Mouse (Mus musculus): ENCODE measurements around the gene Srgap2. TPM values are rescaled to one million over a fixed set of nuclear protein-coding genes. Genes with fewer than 3 reads are reported as not detected.
"Not testable (repeated sequence)": the region's sequence is repeated elsewhere in the genome, so short reads cannot be mapped to it uniquely, and the experiment has no call there.

The Srgap2 gene
- polyA plus RNA-seq, 1 experiment, result 6.0 TPM

DNA sequence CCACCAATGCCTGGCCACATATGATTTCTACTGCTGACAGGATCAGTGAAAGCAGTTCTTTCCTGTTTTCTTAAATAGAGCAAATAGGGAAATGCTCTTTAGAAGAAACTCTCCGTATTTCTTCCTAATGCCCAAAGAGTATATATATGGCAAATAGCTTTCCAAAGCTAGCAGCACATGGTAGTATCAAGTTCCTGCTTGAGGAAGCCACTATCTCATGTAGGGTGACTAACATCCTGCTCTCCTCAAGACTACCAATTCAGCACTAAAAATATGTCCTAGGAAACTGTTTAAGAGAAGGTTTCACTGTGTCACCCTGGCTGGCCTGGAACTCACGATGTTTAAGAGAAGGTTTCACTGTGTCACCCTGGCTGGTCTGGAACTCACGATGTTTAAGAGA is 166.4 kb downstream of the Srgap2 start:
- no peak for DNase-seq (ENCODE audit: low read depth, low spot score)
- WGBS, result 91% methylated on average over 3 of the region's 3 CpGs

- no peak for DNase-seq (ENCODE audit: low read depth, low spot score)
- 100% methylated on average over 1 of the region's 1 CpGs for WGBS
Observed at GRCm38 (mm10) chr1:131359609-131360008, 167.5 kb downstream of the Srgap2 start.

- DNase-seq (ENCODE audit: low read depth, low spot score), result no peak
- WGBS, result 87% methylated on average over 1 of the region's 1 CpGs
Observed at GRCm38 (mm10) chr1:131357213-131357612, 169.9 kb downstream of the Srgap2 start.

DNA sequence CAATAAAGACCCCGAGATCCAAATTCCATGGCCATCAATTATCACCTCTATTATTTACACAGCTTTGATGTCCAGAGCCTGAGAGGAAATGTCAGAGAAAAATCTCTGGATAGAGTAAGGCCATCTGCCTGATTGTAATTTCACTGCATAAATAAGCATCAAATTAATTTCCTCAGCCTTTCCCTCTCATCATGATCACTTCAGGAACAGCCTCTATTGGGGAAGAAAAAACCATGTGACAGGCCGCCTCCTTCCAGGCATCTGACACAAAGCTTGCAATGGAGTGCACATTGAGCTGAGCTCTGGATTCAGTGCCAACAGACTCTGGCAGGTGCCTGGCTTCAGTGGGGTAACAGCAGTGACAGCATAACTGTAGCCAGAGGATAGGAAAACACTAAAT is 175.7 kb downstream of the Srgap2 start:
- DNase-seq (ENCODE audit: low read depth, low spot score), result no peak
- 69% methylated on average over 2 of the region's 2 CpGs for WGBS

DNA sequence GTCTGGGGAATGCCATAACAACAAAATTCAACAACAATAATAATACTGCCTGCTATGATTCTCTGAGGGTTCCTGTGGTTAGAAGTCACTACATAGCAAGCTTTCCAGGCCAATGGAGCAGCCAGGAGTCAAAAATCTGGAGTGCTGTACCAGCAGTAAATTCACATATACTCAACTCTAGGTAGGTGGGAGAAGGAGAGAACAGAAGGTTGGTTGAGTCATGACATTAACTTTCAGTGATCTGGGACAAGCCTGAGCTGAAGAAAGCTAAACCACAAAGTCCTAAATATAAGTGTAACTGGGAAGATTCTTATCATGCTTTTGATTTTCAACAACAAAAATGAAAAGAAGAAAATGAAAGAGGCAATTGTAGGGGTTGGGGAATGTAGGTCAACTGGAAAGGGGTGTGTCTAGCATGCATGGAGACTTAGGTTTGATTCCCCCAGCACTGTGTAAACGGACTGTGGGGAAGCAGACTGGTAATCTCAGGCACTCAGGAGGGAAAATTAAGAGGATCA is 177.1 kb downstream of the Srgap2 start:
- DNase-seq (ENCODE audit: low read depth, low spot score), result no peak

DNA sequence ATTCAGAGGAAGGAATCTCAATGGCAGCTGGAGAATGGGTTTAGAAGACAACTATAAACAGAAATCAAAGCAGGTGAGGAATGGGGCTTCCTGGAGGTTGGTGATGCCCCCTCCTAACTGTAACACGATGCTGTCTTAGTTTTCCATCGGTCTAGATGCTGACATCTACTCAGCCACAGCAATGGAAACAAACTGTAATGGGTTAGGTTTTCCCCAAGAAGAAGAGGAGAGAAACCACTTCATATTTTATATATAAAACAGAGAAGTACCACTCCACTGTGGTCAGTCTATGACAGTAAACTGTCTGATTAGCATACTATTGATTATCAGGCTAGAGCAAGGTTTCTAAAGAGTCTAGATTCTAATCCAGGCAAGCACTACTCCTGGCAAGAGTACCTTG is 179.4 kb downstream of the Srgap2 start:
- DNase-seq (ENCODE audit: low read depth, low spot score), result no peak
- 79% methylated on average over 2 of the region's 2 CpGs for WGBS

More for the DNA sequence above, 177.1 kb downstream of the Srgap2 start:
- 61% methylated on average over 1 of the region's 1 CpGs for WGBS

GRCm38 (mm10) chr1:131346916-131347555 is 180.1 kb downstream of the Srgap2 start:
- WGBS, result 59% methylated on average over 1 of the region's 1 CpGs
- no peak for DNase-seq (ENCODE audit: low read depth, low spot score)

GRCm38 (mm10) chr1:131345422-131346419 is 181.4 kb downstream of the Srgap2 start:
- WGBS, result 78% methylated on average over 5 of the region's 5 CpGs
- DNase-seq (ENCODE audit: low read depth, low spot score), result no peak

- 69% methylated on average over 2 of the region's 2 CpGs for WGBS
- DNase-seq (ENCODE audit: low read depth, low spot score), result no peak
Observed at GRCm38 (mm10) chr1:131344691-131345090, 182.5 kb downstream of the Srgap2 start.

DNA sequence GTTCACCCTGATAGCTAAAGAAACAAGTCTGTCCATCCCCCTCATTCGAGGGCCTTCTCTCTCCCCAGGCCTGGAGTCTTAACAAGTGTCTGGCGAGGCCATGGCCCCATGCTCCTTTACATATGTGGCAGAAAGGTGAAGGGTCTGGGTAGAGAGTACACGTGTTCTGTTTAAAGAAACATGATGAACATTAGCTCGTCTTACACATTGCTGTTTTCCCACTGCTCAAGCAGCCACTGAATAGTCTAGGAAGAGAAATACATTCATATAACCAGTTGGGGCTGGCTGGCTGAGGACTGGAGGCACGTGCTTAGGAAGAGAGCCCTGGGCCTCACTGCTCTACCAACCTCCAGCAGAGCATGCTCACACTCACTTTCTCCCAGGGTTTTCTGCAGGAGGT is 191.1 kb downstream of the Srgap2 start:
- no peak for DNase-seq (ENCODE audit: low read depth, low spot score)
- 81% methylated on average over 5 of the region's 5 CpGs for WGBS

DNA sequence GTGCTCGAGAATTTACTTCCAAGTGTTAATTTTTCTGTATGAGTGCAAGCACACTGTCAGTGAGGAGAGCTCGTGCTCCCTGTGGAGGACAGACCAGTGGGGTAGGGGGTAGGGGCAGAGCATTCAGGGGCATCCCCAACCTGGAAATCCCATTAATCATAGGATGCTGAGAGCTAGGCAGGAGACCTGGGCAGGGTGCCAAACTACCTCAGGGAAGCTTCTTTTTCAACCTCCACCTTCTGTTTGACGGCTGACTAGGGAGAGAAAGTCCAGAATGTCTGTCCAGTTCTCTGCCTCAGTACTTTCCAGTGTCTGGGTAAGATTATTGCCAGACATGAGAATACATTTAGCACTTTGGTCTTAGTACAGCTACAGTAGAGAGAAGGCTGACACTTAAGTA is 191.5 kb downstream of the Srgap2 start:
- 74% methylated on average over 3 of the region's 3 CpGs for WGBS
- DNase-seq (ENCODE audit: low read depth, low spot score), result no peak

DNA sequence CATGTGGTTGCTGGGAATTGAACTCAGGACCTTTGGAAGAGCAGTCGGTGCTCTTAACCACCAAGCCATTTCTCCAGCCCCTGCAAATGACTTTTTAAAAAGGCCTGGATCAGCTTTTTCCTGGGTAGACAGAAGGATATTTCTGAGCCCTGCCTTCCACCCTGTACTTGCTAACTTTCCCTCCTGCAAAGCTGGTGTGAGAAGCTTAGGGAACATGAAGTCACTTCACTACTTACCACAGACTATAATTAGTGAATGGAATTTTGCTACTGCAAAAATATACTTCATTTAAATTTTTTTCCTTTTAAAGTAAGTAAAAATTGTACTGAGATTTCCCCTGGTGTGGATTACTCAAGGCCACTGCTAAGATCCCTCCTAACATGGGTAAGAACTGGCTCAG is 196.0 kb downstream of the Srgap2 start:
- WGBS, result 94% methylated on average over 1 of the region's 1 CpGs
- DNase-seq (ENCODE audit: low read depth, low spot score), result no peak

GRCm38 (mm10) chr1:131329093-131329492 is 198.1 kb downstream of the Srgap2 start:
- not testable (repeated sequence) for DNase-seq (ENCODE audit: low read depth, low spot score)
- 97% methylated on average over 1 of the region's 1 CpGs for WGBS

- 95% methylated on average over 1 of the region's 1 CpGs for WGBS
- no peak for DNase-seq (ENCODE audit: low read depth, low spot score)
Observed at GRCm38 (mm10) chr1:131327167-131327566, 200.0 kb downstream of the Srgap2 start.

DNA sequence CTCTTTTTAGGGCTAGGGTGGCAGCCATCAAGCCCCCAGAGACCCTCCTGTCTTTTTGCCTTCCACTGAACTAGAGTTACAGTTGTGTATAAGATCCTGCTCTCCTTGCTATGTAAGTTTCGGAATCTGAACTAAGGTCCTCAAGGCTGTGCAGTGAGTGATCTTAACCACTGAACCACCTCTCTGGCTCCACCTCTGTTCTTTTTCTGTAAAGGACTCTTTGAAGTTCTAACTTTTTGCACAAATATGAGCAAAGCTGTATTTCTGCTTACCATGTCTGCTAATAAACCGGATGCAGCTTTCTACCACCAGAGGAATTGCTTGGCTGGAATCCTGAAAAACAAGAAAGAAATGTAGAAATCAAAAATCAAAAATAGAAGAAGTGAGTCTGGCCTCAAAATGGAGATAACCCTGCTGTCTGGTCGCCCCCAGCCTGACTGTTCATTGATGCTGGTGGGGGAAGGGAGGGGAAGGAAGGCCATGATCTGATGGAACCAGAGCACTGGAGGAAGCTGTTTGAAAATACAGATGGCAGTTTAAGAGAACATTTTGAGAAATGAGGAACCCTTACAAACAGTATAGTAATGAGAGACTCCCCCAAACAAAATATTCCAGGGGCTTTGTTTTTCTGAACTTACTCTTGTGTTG is 202.2 kb downstream of the Srgap2 start:
- DNase-seq (ENCODE audit: low read depth, low spot score), result no peak
- WGBS, result 88% methylated on average over 3 of the region's 3 CpGs

DNA sequence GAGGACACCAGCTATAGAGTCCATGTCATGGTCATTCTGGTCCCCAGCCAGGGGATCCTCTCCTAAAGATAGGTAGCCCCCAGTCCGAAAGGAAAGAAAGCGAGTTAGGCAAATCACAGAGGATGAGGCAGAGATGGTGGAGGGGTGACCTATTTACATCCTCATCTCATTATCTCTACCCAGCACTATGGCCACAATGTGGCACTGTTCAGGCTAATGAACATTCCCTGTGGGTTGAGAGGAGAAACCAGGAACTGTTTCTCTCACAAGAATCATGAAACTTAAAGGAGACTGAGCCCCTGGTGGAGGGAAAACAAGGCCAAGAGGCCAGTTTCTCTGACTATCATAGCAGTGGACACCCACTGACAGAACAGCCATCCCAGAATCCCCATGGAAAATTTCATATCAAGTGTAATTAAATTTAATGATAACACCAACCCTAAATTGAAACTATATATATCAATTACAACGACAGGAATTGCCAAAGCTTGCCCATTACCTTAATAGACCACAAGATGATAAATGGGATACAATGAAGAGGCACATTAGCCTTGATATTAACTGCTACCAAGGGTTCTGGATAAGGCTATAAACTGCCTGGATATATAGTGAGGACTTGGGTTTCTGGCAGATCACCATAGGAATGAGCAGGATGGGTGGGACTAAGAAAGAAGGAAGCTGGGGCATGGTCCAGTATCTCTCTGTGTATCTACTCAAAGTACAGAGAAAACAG is 207.4 kb downstream of the Srgap2 start:
- no peak for DNase-seq (ENCODE audit: low read depth, low spot score)
- 88% methylated on average over 3 of the region's 3 CpGs for WGBS

DNA sequence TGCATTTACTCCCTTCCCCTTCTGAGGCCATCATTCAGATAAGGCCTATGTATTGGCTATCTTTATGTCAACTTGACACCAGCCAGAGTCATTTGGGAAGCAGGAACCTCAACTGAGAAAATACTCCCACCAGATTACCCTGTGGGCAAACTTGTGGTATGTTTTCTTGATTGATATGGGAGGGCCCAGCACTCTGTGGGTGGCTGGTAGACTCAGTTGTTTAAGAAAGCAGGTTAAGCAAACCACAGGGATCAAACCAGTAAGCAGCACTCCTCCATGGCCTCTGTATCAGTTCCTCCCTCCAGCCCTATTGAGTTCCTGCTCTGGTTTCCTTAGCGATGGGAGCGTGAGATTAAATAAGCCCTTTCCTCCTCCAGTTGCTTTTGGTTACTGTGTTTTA is 208.8 kb downstream of the Srgap2 start:
- WGBS, result 58% methylated on average over 2 of the region's 2 CpGs

GRCm38 (mm10) chr1:131317625-131318024 is 209.5 kb downstream of the Srgap2 start:
- 90% methylated on average over 5 of the region's 5 CpGs for WGBS
- no peak for DNase-seq (ENCODE audit: low read depth, low spot score)

More for the DNA sequence above, 208.8 kb downstream of the Srgap2 start:
- DNase-seq (ENCODE audit: low read depth, low spot score), result no peak

GRCm38 (mm10) chr1:131311284-131311683 is 215.9 kb downstream of the Srgap2 start:
- no peak for DNase-seq (ENCODE audit: low read depth, low spot score)
- WGBS, result 93% methylated on average over 3 of the region's 3 CpGs
